Mouse (Mus musculus) cerebellum, adult 9-11 months (tissue): ENCODE data around the gene Shisa8.
A peak's percentile ranks its signal among the peaks of the same experiment; 100 is the strongest.

Experiments
- DNase-seq: peaks from one replicate; pipeline ENCODE4 v3.0.0; 2022

Gene Shisa8

GRCm38 (mm10) chr15:82221104-82221860, 8.7 kb upstream of the Shisa8 start:
- DNase-seq = no peak

DNA sequence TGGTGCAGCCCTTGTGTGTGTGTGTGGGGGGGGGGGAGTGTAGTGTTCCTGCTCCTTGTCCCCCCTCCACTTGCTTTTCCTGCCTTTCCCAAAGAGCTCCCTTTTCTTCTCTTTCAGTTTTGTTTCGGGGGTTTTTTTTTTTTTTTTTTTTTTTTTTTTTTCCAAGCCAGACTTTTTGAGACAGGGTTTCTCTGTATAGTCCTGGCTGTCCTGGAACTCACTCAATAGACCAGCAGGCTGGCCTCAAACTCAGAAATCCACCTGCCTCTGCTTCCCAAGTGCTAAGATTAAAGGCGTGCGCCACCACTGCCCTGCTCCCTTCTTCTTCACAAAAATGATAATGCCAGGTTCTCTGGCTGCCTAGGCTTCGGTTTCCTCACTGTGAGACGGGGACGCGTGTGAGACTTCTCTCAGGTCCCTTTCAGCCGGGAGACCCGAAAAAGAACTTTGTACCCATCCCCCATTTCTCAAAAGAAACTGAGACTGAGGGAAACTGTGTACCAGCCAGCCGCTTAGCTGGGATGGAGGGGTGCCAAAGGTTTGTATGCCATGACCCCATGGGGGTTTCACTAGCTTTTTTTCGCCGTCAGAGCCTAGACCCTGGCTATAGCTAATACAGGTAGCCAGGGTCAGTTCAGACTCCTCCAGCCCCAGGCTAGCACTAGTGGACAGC, 7.5 kb upstream of the Shisa8 start:
- DNase-seq = no peak

DNA sequence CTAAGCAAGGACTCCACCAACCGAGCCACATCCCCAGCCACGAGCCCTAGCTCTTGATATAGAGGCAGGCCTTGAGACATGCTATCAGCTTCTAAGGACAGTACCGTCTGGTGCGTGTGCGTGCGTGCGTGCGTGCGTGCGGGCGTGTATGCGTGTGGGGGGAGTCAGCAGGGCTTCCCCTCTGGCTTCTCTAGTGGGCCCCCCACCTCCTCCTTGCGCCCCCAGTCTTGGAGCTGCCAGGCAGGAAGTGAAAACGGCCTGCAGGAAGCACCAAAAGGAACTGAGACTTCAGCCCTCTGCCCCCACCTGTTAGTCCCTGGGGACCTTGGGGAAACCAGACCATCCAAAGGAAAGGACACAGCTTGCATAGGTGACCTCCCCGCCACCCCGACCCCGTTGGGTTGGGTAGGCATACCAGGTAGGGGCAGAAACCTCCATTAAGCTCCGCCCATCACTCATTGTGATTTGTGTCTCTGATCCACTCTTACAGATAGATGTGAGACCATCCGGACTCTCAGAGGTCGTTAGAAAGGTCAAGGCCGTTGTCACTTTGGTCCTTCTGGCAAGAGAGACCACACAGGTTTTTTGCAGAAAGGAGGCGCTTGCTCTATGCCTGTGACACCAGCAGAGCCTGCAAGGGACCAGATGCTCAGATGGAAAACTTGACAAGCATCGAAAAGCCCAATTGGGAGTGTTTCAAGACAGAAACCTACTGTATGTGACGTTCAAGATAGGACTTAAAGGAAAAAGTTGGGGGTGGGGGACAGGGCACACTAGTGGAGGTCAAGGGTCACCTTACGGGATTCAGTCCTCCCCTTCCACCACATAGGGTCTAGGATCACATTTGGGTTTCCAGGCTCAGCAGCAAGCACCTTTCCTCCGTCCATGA, 6.4 kb upstream of the Shisa8 start:
- no peak for DNase-seq

- no peak for DNase-seq
Measured at GRCm38 (mm10) chr15:82217980-82218379, 5.4 kb upstream of the Shisa8 start.

DNA sequence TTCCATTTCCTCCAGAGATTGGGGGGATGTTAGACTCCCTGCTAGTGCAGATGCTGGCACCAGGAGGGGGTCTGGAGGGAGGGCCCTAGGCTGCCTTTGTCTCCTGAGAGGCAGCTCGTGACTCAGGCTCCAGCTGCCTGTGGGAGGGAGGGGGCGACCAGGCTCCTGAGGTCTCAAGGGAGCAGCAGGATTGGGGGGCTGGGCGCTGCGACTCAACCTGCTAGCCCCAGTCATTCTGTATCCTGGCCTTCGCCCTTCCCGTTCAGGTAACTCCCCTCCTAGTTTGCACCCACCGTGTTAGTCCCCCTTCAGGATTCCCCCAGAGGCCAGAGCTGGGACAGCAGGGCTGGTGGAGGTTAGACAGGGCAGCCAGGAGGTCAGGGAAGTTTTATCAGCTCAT, 4.4 kb upstream of the Shisa8 start:
- DNase-seq = peak; percentile 66

GRCm38 (mm10) chr15:82216142-82216827, 3.7 kb upstream of the Shisa8 start:
- DNase-seq = peak; percentile 75

GRCm38 (mm10) chr15:82215332-82216046, 2.9 kb upstream of the Shisa8 start:
- DNase-seq = peak; percentile 87

DNA sequence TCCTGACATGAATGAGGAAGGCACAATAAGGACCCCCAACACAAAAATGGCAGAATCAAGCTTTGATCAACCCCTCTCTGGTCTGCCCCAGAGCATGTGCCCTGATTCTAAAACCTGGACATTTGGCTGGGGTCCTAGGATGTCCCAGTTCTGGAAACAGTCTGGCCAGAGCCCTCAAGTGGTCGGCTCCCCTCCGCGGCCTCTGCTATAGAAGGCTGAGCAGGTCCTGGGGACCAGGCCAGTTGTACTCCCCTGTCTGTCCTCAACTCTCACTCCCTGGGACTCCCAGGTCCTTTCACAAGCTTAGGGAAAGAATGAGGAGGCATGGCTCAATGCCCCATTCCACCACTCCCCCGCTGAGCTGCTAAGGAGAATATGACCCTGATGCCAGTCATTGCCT, 607 bp upstream of the Shisa8 start:
- peak; percentile 75 for DNase-seq

DNA sequence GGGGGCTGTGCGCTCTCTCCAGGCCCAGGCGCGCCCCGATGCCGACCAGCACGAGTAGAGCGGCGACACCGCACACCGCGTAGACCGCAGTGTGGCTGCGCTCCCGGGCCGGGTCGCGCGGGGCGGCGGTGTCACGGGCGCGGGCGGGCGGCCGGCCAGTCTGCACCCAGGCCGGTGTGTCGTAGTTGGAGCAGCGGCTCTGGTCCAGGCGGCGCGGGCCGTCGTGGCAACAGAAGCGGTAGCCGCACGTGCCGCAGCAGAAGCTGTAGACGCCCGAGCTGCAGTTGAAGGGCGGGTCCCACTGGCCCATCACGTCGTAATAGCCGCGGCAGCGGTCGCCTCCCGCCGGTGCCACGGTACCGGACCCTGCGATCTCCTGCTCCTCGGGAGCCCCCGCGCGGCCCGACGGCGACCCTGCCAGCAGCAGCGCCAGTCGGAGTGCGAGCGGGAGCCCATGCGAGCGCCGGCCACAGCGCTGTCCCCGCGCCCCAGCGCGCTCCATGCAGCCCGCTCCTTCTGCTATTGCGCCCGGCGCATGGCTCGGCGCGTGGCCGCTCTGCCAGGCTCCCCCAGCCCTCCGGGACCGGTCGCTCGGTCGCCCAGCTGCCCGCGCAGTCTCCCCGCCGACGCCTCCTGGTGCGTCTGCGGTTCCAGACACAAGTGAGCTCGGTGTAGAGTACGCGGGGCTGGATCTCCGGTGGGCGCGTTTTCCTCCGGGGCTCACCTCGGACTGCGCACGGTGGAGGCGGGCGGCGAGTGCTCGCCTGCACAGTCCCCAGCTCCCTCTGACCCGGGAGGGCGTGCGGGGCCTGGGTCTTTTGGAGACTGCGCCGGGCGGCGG, 484 bp downstream of the Shisa8 start:
- peak; percentile 76 for DNase-seq

- peak; percentile 53 for DNase-seq
Measured at GRCm38 (mm10) chr15:82211281-82211680, 1.3 kb downstream of the Shisa8 start.

GRCm38 (mm10) chr15:82210801-82211200, 1.8 kb downstream of the Shisa8 start:
- DNase-seq = peak; percentile 75

DNA sequence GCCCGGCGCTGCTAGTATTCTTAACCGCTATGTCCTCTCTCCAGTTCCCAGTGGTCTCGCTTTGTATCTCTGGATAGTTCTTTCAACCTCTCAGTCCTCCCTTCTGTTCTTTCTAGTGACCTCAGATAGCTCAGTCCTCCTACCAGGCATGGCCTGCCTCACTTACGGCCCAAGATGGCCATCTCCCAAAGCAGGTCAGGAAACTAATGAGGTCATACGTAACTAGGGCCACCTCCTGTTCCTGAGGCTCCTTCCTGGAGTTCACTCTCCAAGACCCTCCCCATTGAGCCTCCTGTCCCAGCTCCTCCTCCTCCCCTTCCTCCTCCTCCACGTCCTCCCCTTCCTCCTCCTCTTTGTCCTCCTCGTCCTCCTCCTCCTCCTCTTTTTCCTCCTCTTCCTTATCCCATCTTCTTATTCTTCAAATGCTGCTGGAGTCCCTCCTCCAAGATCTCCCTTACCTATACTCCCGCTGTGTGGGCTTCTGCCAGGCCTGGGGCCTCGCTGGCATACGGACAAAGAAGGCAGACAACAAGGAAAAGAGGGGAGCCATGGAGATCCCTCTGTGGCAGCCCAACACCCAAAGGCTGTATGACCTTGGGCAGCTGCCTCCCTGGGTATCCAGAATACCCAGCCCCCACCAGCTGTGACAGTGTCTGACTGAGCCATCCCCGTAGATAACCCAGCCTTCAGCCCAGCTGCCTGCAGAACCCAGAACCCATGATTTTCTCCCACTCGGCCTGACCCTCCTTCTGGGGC, 3.1 kb downstream of the Shisa8 start:
- DNase-seq = peak; percentile 78

DNA sequence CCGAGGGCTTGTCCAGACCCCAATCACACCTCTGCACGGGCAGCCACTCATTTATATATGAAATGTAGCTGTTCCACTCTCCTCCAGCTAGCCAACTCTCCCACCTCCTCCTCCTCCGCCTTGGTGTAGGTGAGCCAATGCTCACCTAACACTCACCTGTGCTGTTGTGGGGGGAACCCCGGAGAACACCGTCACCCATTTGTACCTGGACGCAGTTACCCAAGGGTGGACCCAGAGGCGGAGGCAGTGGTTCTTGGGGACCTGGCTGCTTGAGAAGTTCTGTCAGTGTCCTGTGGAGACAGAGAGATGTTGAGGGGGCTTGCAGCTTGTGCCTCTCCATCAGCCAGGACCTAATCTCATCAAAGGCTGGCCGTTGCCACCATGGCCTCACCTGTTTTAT, 4.3 kb downstream of the Shisa8 start:
- DNase-seq = peak; percentile 62

GRCm38 (mm10) chr15:82207504-82208219, 5.0 kb downstream of the Shisa8 start:
- DNase-seq = peak; percentile 71

GRCm38 (mm10) chr15:82207105-82207459, 5.5 kb downstream of the Shisa8 start:
- no peak for DNase-seq

GRCm38 (mm10) chr15:82206365-82207104, 6.1 kb downstream of the Shisa8 start:
- DNase-seq = peak; percentile 96

DNA sequence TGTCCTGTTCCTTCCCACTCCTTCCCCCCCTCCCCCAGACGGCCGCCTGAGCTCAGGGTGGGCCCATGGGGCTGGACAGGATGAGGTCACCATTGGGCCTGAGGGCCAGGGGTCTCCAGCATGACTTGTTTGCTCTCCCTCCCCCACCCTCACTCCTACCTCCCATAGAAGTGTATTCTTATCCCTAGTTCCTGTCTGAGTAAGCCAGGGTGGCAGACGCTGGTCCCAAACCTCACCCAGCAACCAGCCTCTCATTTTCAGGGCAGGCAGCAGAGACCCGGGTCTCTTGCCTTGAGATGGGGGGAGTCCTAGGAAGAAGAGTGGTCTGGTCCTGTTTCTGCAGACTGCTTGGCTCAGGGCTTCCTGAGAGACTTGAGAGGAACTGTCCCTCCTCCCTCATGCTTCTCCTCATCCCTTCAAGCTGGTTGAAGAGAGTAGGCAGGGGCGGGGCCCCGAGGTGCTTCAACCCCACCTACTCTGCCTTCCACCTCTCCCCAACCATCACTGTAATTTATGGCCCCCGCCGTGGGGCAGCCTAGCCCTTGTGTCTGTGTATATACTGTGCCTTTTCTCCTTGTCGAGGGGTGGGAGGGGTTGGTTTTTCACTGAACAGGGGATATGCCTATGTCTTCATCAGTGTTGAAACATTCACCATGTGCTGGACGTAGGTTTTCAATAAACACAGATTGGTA, 7.8 kb downstream of the Shisa8 start:
- DNase-seq = peak; percentile 70

DNA sequence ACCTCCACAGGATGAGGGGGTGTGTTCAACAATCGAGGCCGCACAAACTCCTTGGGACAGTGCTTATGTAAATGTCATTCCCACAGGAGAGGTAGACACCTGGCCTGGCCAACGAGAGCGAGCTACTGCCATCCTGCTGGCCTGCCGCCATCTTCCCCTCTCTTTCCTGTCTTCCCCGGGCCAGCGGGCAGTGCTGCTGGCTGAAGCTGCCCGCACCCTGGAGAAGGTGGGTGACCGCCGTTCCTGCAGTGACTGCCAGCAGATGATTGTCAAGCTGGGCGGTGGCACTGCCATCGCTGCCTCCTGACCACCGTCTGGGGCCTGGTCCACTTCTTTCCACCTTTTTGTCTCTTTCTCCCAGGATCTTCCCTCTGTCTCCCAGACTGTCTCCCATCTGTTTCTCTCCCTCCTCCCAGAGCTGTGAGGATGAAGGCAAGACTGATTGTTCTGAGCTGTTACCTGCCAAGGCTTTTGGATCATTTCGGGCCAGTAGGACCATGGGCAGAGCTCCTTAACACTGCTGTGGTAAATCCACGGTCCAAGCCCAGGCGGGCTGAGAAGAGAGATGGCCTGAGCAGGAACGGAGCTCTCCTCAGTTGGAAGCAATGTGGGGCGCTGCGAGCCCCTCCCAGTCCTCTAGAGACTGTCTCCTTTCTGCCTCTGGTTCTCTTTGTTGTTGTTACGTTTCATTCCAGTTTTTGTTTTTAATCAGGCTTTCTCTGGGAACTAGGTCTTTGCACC, 8.8 kb downstream of the Shisa8 start:
- peak; percentile 90 for DNase-seq
